Mouse (Mus musculus) liver, embryonic 12.5 days (tissue): Measurements from ENCODE around the gene Uggt2. TPM values are rescaled to one million over a fixed set of nuclear protein-coding genes. Genes with fewer than 3 reads are reported as not detected.

Experiments used
- ATAC-seq: fragments of 200-750 bp; cut with Nextera tagmentation; 2 replicates; pipeline ENCODE4 v1.8.0; 2017; ENCODE audit warnings: moderate number of reproducible peaks, mild to moderate bottlenecking, moderate library complexity
- H3K27ac ChIP-seq: fragments of 300-500 bp; sonication (generic); 2 replicates; pipeline ENCODE4 v1.5.1; 2016; ENCODE audit warnings: mild to moderate bottlenecking
- H3K27me3 ChIP-seq: fragments of 300-500 bp; sonication (generic); replicated peaks from 2 replicates; pipeline ENCODE4 v1.6.1; 2016; ENCODE audit warnings: mild to moderate bottlenecking, moderate library complexity
- H3K36me3 ChIP-seq: fragments of 300-500 bp; sonication (generic); 2 replicates; pipeline ENCODE4 v1.6.1; 2016; ENCODE audit warnings: mild to moderate bottlenecking, moderate library complexity
- H3K4me1 ChIP-seq: fragments of 300-500 bp; sonication (generic); 2 replicates; pipeline ENCODE4 v1.6.1; 2016
- H3K4me2 ChIP-seq: fragments of 300-500 bp; sonication (generic); 2 replicates; pipeline ENCODE4 v1.6.1; 2016; ENCODE audit warnings: mild to moderate bottlenecking, moderate library complexity
- H3K4me3 ChIP-seq: fragments of 300-500 bp; sonication (generic); 2 replicates; pipeline ENCODE4 v1.5.1; 2016; ENCODE audit warnings: mild to moderate bottlenecking, moderate library complexity
- H3K9ac ChIP-seq: fragments of 300-500 bp; sonication (generic); 2 replicates; pipeline ENCODE4 v1.6.1; 2016; ENCODE audit warnings: mild to moderate bottlenecking, moderate library complexity
- H3K9me3 ChIP-seq: fragments of 300-500 bp; sonication (generic); replicated peaks from 2 replicates; pipeline ENCODE4 v1.6.1; 2016; ENCODE audit warnings: mild to moderate bottlenecking, moderate library complexity
- WGBS: fragments of 180-500 bp; shearing (Covaris S2); methylation state at CpG from one replicate; pipeline ENCODE4 v1.1.7; 2016; ENCODE audit not compliant: insufficient replicate concordance; 5-methylcytosine and 5-hydroxymethylcytosine counted together
- polyA plus RNA-seq: library from polyadenylated mRNA; unstranded; fragments of >200 nt; fragmentation: Nextera tagmentation; extraction: Ambion mirVana; gene quantifications from 2 replicates; pipeline ENCODE4 v1.2.1, GENCODE M21; 2016

Uggt2 gene
- polyA plus RNA-seq, 1 experiment from 2014 or later, result 2.7 TPM

- H3K36me3 ChIP-seq, result no peaks in the 10 kb centered on the region
- peaks cover 48% of the 10 kb centered on the region for H3K4me1 ChIP-seq
- peak within 1 kb of the TSS; percentile 99 for H3K9ac ChIP-seq
- H3K4me2 ChIP-seq, result peak within 1 kb of the TSS; percentile 92
- no peaks in the 10 kb centered on the region for H3K9me3 ChIP-seq
- ATAC-seq, result peak; percentile 100
- H3K27ac ChIP-seq, result peak within 1 kb of the TSS; percentile 91
- WGBS, result under 1% methylated on average over 122 of the region's 124 CpGs
- H3K4me3 ChIP-seq, result peak within 1 kb of the TSS; percentile 97
- no peaks in the 10 kb centered on the region for H3K27me3 ChIP-seq
These were observed 161.4 kb downstream of the Uggt2 start, which contains the start of gene Dnajc3 for GRCm38 (mm10) chr14:118937533-118938492. Dnajc3 (plus strand) TSS chr14:118937976.

DNA sequence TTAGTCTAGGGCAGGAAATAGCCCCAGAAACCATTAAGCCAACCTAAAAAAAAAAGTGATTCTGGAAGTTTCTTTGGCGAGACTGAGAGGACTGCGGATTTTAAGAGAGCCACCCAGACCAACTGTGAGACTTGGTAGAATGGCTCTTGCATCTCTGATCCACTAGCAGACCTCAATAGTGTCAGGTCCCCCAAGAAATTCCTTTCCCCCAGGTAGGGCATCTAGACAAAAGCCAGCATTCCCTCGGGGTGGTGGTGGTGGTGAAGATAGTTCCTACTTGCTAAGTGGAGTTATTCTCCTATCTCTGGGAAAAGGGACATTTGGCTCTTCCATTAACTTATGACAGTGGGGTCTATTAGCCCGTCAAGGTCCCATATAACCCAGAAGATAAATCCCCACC lies 162.3 kb downstream of the Uggt2 start:
- peak overlapping the region; percentile 82 for H3K27ac ChIP-seq
- ATAC-seq, result no peak
- whole genome bisulfite sequencing, result 28% methylated on average over 4 of the region's 4 CpGs

GRCm38 (mm10) chr14:118936236-118936635 lies 163.0 kb downstream of the Uggt2 start:
- Histone ChIP-seq H3K9ac (no peak overlapping the region), H3K9me3 (no peaks in the 10 kb centered on the region), H3K36me3 (no peaks in the 10 kb centered on the region), H3K27me3 (peaks cover 12% of the 10 kb centered on the region; the same call in 1 of the 2 replicates), H3K4me2 (peak overlapping the region; percentile 92; the same call in 1 of the 2 replicates), H3K4me1 (peaks cover 40% of the 10 kb centered on the region), H3K4me3 (no peak overlapping the region), H3K27ac (no peak overlapping the region)
- 59% methylated on average over 3 of the region's 3 CpGs for WGBS
- ATAC-seq, result no peak

More for the DNA sequence above, 162.3 kb downstream of the Uggt2 start:
- H3K36me3 ChIP-seq, result no peaks in the 10 kb centered on the region
- peak overlapping the region; percentile 99 for H3K9ac ChIP-seq
- no peaks in the 10 kb centered on the region for H3K9me3 ChIP-seq
- H3K4me2 ChIP-seq, result peak overlapping the region; percentile 92
- H3K4me3 ChIP-seq, result peak overlapping the region; percentile 97
- peaks cover 44% of the 10 kb centered on the region for H3K4me1 ChIP-seq
- H3K27me3 ChIP-seq, result peaks cover 5% of the 10 kb centered on the region; the same call in 1 of the 2 replicates

Other genes starting within 250 kb of the Uggt2 start
- gene Dzip1, start 174.0 kb downstream of the Uggt2 start, polyA plus RNA-seq, result 3.0 and 3.4 TPM in 2 replicates
- gene Dnajc3, start 161.5 kb downstream of the Uggt2 start, polyA plus RNA-seq, result 36.8 and 37.7 TPM in 2 replicates
- gene Hs6st3, start 38.9 kb upstream of the Uggt2 start, polyA plus RNA-seq, result not detected in 2 replicates